Mouse (Mus musculus) T-helper 1 cell (primary cell): ENCODE results near the gene Kif5c.

Source experiments
- in situ Hi-C: fragments of 300-600 bp; cut with MboI, MseI; formaldehyde crosslinking; loops from one replicate; pipeline ENCODE4 v1.15.1; 2025; ENCODE audit warnings: high pct_unique_total_duplicates

The Kif5c gene

DNA sequence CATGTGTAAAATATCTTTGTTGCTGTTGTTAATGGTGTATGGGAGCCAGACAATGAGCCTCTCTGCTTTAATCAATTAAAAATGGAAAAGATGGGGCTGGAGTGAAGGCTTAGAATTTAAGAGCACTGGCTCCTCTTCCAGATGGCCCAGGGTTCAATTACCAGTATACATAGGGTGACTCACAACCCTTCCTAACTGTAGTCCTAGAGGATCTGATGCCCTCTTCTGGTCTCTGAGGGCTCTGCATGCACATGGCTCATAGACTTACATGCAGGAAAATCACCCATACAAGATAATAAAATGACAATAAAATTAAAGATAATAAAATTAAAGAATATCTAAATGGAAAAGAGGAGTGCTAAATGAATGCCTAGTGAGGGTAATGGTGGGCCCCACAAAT is 156.6 kb downstream of the Kif5c start:
- in situ Hi-C loops, result no loop called here

DNA sequence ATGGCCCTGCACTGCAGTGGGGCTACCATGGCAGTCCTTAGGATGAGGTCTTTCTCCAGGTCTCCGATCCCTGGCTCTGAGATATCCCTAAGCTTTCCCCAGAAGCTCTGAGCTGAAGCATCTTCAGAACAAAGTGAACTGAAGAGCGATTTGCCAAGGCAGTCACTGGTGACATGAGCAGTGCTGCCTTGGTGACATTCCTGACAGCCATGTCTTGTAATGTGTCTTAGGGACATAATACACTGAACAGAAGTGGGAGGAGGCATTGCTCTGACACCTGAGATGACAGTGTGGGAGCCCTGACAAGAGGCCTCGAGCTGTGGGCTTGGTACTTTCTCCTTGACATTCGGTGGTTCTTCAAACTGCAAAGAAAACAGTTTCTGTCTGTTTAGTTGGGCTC is 157.3 kb downstream of the Kif5c start:
- in situ Hi-C loops, result no loop called here

DNA sequence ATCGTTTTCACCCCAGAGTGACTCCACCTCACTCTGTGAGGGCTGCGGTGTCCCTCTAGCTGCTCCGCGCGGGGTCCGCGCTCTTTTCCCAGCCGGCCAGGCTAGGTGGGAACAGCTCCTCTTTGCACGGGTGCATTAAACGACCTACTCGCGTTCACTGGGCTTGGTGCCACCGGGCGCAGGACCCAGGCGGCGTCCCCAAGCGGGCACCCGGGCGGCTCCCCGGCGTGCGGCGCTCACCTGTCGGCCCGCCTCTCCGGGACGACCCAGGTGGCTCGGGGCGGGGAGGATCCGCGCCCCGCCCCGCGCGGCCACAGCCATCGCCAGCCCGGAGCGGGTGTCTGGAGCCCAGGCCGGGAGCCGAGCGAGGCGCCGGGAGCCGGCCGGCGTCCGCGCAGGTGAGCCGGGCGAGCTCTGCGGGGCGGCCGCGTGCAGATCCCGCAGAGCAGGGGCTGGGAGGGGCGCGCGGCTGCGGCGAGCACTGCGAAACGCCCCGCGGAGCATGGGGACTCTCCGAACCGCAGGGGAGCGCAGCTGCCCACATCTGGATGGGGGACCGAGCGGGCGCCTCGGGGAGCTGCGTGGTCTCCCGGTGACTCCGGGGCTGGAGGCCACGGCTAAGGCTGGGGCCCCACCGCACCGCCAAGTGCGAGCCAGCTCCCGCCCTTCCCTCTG is 168.4 kb downstream of the Kif5c start, which contains the start of gene Lypd6b:
Gene Lypd6b (plus strand): TSS at position 313 of the 675 bp plus-strand sequence.
- in situ Hi-C loops, result no loop called here

DNA sequence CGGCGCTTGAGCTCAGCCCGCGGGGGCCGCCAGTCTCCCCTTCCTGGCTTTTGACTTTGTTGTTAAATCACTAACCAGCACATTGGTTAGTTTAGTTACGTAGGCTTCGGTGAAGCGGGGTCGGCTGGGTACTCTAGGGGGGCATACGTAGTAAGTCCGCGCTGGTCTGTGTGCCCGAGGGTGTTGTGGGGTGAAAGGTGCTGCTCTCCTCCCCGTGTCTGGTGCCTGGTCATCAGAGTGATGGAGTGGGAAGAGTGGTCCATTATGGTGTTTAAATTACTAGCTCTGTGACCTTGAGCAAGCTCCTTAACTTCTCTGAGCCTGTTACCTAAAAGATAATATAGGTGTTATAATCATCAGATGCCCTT is 168.9 kb downstream of the Kif5c start:
- in situ Hi-C loops, result no loop called here

DNA sequence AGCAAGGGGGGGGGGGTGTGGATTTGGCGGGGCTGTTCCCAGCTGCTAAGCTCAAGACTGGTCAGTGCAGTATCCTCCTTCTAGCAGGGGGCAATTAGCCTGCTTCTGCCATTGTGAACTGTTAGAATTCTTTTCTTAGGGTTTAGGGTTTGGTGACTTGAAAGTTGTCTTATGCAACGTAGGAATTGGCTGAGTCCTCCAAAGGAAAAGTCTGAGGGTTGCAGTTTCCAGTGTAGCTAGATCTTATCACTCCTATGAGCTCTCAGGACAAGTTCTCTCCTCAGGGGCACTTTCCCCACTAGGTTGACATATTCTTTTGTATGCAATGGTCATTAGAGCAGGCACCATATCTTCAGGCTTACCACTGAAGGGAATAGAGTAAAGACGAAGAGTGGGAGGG is 169.5 kb downstream of the Kif5c start:
- in situ Hi-C loops, result no loop called here

DNA sequence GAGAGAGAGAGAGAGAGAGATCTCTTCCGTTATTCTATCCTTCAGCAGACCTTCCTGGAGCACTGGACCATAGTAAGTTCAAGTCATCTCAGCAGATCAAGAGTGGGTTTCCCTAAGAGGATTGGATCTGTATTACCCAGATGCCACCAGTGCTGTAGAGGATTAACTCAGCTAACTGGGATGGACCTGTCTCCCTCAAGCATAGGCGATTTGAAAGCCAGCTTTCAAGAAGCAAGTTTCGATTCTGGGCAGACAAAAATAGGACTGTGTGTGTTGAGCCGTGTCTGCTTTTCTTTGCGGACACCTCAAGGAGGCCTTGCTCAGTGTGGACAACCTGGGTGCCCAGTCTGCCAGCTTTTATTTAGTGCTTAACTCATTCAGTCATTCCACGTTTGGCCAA is 170.0 kb downstream of the Kif5c start:
- in situ Hi-C loops, result no loop called here

DNA sequence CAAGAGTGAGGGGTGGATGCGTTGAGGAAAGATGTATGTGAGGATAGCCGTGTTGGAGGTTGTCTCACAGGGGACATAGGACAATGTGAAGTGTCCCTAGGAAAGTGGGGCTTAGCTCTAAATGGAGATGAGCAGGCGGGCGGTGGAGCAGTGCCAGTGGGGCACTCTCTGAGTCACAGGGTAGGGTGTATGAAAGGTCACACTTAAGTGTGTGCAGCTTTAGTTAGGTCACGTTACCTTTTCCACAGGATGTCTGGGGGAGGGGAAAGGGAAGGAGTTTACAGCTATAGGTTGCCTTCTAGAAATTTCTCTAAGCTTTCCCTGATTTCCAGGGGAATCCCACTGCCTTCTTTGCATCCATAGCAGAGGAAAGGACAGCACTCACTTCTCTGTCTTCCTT is 170.4 kb downstream of the Kif5c start:
- in situ Hi-C loops, result no loop called here

DNA sequence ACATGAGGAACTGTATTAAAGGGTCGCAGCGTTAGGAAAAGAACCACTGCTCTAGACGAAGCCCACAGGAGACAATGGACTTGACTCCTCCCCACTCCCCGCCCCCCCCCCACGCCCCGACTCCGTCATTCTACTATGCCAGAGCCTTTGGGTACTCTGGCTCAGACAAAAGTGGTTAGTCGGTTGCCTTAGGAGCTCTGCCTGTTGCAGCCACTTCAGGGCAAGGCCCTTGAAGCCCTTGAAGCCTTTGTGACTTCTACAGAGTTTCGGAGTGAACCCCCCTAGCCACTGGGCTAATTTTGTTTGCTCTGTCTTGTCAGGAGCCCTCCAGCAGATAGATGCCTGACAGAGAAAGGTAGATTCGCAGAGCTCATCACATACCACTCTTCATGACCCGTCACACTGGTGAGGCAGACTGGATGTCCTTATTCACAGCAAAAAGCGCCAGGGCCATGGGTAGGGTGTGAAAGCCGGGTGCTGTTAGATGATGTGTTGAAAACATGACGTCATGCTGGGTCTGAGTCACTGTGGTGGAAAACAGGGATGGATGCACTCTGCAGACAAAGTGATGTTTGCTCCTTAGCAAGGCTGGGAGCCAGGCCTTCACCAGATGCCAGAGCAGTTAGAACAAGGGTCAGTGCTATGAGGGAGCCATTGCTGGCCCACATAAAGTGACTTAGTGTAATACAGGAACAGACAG is 178.5 kb downstream of the Kif5c start:
- in situ Hi-C loops, result no loop called here

DNA sequence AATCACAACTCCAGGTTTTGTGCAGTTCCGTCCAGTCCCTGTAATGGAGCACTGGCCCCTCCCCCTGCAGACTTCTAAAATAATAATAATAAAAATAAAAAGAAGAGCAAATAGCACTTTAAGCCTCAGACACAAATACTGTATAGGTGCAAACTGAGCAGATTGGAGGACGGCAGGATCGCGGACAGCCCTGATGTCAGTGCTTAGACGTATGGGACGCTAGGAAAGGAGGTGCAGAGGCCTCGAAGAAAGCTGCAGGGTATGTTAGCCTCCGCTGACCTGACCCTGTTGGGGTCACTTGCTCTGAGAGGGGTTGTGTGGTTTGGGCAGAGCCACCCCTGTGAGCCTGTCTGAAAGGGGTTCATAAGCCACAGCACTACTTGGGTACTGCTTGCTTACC is 185.3 kb downstream of the Kif5c start:
- in situ Hi-C loops, result no loop called here

DNA sequence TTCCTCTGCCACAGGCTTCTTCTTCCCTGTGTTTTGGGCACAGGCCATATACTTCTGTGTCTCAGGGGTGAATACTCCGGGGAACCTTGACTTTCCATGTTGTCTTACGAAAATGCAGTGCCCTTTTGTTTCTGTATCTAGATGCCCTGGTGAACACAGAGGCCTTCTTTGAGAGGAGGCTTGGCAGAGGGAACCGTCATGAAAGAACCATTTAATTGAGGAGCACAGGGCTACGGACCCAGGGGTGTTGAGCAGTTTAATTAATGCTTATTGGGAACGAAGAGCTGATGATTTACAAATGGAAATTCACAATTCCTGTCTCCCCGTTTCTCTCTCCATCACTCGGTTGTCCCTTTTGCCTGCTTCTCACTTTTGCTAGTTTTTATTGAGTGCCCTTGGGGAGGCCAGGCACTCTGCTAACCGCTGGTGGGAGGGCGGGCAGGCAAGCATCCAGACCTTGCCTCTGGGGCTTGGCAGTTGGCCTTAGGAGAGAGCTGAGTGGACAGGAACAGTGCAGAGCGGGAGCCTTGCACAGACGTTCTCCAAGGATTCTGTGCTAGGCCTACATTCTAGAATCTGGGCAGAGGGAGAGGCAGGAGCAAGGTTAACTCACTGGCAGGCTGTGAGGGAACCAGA is 186.8 kb downstream of the Kif5c start:
- in situ Hi-C loops, result no loop called here

DNA sequence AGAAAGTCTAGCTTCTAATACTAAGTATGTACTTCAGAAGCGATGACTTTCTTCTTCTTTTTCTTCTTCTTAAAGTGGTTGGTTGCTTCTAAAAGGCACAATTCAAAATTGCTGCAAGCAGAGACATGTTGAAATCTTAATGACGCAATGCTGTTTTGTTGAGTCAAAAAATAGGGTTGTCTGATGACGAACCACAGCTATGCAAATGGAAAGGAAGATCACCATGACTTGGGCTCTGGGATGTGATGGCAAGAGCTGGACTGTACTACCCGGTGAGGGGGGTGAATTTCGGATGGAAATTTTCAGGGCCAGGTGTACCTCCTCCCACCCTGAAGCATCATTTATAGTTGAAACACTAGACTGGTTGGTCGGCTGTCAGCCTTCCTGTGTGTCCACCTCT is 190.4 kb downstream of the Kif5c start:
- in situ Hi-C loops, result no loop called here

DNA sequence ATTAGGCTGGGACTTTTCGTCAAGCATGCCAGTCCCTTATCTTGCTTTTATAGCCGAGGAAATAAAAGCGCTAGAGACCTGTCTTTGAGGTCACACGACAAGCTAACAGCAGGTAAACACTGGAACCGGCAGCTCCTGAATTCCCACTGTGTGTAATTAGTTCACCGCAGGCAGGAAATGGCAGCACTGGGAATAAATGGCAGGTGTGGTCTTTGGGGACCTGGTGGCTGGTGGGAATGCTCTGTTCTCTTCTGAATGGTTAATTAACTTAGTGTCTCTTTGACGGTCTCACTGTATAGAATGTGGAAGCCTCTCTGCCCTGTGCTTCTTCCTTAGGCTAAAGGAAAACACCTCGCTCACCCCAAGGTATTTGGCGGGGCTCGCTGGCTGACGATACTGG is 192.3 kb downstream of the Kif5c start:
- in situ Hi-C loops, result no loop called here

DNA sequence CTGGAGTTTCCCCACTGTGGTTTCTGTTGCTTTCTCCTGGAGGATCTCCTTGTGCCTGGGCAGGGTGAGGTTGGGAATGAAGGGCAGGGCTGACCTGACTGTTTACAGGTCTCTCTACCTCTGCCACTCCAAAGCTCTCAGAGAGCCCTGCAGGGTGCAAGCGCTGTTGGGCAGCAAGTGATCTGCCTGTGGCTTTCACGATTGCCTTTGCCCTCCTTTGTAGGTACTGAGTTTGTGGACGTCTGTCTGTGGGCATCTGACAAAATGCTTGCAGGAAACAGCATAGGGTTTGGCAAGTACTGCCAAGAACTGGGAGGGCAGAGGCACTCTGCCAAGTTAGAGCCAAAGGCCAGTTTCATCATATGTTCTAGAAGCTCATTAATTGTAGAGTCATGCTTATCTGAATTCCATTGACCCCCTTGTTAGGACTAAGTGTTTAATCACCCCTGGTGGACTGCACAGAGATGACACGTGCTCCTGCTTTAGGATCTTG is 192.8 kb downstream of the Kif5c start:
- in situ Hi-C loops, result no loop called here

DNA sequence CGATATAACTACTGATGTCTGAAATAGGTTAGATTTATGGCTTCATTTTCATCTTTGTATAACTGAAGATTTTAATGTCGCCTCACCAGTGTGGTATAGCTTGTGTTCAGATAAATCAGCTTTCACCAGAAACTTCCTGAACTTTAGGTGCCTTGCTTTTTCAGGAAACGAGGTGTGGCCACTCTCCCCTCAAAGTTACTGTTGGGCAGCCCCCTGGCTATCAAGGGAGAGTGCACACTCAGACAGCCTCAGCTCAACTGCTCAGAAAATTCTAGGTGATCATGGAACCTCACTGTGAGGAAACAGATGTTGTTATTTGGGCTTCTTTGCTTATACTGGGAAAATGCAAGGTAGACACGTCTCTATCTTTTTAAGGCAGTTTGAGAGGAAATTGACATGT is 194.1 kb downstream of the Kif5c start:
- in situ Hi-C loops, result no loop called here

DNA sequence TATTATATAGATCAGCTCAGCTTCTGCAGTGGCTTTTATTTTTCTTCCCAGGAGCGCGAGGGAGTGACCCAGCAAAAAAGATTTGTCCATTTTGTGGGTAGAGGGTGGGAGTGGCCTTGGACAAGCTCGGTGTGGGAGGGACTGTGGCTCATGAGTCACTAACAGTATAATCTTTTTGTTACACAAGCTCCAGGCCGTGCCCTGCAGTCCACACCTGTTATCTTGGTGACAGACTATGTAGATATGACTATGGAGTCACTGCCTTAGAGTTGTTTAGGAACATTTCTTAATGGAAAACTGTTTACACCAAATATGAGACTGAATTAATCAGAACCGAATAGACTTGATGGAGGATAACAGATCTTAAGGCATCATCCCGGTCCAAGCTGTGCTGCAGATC is 194.9 kb downstream of the Kif5c start:
- in situ Hi-C loops, result no loop called here

DNA sequence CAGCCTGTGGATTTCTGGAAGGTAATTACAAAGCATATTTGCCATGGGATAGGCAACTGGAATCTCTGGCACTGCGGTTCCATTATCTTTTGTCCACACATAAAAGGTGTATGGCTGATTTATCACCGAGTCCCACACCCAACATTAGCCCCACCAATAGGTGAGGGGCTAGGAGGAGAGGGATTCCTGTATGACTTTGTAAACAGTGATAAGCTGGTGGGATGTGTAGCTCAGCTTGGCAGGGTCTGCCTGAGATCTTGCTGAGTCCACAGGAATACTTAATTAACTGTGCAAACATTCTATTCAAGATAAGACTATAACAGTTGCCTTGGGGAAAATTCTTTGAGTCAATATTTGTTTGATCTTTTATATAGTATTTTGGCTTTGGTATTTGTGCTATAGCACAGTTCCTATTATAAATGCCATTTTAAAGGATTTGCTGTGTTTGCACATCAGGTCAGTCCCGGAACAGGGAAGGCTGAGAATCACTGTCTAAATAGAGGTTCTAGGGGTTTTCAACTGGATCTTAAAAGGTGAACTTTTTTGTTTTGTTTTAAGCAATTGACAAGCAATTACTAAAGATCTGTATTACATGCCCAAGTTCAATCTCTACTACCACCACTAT is 196.7 kb downstream of the Kif5c start:
- in situ Hi-C loops, result no loop called here

DNA sequence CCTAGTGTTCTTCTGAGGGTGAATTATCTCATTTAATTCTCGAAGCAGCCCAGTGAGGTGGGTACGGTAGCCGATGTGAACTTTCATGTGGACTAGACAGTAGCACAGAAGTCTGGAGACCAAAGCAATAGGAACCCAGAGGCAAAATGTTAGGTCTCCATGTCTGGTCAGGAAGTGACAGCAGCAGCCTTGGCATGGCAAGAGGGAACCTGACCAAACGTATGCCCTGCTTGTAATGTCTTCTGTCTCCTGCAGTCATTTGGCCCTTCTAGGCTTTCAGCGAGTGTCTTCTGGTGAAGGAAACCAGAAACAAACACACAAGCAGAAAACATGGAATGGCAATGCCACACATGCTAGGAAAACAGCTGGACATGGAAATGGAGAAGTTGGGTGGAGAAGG is 197.5 kb downstream of the Kif5c start:
- in situ Hi-C loops, result no loop called here

DNA sequence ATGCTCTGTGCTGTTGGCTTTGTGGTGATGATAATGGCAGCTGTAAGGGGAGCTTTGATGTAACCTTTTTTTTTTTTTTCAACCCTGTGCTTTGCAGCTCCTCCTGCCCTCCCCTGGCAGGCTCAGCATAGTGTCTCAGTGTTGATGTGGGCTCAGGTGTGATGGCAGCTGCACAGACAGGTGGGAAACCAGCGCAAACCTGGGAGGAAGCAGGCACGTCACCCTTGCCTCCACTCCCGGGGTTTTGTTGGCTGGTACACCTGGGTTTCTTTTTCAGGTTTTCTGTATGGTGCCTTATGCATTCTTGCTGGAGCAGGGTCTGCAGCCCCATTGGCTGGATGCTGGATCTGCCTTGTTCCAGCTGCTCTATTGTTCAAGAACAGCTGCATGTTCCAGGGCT is 198.1 kb downstream of the Kif5c start:
- in situ Hi-C loops, result no loop called here

DNA sequence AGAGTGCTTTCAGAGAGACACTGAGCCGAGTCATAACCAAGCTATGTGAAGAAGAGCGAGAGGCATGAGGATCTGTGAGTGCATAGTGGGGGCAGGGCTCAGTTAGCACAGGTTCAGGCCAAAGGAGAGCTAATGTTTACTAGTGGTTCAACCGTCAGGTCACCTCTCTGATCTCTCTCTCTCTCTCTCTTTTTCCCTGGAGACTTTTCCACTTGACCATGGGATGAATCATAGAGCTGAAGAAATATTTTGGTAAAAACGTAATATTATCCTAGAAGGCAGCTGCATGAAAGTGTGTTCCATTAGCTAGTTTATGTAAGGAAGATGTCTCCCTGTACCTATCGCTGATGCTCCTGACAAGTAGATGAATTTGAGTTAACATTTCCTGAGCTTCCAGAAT is 199.0 kb downstream of the Kif5c start:
- in situ Hi-C loops, result no loop called here

DNA sequence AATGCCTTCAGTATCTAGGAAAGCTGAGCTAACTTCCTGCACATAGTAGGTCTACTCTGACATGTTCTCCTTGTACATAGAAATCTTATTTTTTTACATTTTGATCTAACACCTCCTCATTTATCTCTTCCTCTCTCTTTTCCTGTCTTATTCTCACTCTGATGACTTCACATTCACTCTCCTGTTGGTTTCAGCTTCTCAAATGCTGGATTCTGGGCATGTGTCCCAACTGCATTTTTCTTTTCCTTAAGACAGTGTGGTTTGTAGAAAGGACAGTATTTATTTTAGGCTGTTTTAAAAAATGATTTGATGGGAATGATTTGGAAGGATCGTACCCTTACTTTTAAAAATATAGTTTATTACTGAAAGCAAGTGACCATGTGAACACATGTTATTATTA is 203.2 kb downstream of the Kif5c start:
- in situ Hi-C loops, result no loop called here
